Mouse (Mus musculus): ENCODE results near the gene Zfp217. TPM values are rescaled to one million over a fixed set of nuclear protein-coding genes. Genes with fewer than 3 reads are reported as not detected.
A peak's percentile ranks its signal among the peaks of the same experiment; 100 is the strongest.

Zfp217 gene
- polyA plus RNA-seq, 1 experiment from 2014 or later = 1.3 TPM

DNA sequence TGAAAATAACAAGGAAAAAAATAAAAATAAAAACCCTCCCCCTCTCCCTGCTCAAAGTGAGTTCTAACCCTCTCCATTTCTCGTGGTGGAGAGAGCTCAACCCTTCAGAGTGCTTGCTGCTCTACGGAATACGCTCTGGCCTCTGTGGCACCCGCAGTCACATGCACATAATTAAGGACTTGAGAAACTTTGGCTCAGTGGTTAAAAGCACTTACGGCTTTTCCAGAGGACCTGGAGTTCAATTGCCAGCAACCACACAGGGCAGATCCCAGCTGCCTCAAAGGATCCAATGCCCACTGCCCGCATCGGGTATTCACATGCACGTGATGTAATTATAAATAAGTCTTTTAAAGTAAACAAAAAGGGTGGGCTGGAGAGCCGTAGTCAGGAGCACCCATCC lies 41.9 kb downstream of the Zfp217 start:
- Histone ChIP-seq H3K27ac (replicated peaks) (no peak overlapping the region), H3K9ac (no peak overlapping the region), H3K4me1 (replicated peaks) (peaks cover 12% of the 10 kb centered on the region), H3K4me3 (no peak overlapping the region), H3K36me3 (peaks cover 7% of the 10 kb centered on the region; the same call in 1 of the 2 replicates), H3K9me3 (no peaks in the 10 kb centered on the region), H3K4me2 (no peak overlapping the region), H3K27me3 (no peaks in the 10 kb centered on the region)
- ATAC-seq (ENCODE audit: low read depth) = no peak
- WGBS = 72% methylated on average over 9 of the region's 9 CpGs

DNA sequence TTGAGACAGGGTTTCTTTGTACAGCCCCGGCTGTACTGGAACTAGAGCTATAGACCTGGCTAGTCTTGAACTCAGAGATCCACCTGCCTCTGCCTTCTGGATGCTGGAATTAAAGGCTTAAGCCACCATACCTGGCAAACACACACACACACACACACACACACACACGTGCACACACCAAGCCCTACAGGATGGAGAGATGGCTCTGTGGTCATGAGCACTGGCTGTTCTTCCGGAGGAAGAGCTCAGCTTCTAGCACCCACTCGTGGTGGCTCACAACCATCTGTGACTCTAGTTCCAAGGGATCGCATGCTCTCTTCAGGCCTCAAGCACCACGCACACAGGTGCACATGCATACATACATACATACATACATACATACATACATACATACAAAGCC lies 43.5 kb downstream of the Zfp217 start:
- 91% methylated on average over 6 of the region's 6 CpGs for WGBS
- H3K4me3 ChIP-seq = no peak overlapping the region
- no peak overlapping the region for H3K9ac ChIP-seq
- peaks cover 7% of the 10 kb centered on the region; the same call in 1 of the 2 replicates for H3K36me3 ChIP-seq
- ATAC-seq (ENCODE audit: low read depth) = no peak
- no peak overlapping the region for H3K4me2 ChIP-seq
- H3K4me1 ChIP-seq (replicated peaks) = peaks cover under 1% of the 10 kb centered on the region; the same call in 1 of the 2 replicates
- H3K27ac ChIP-seq (replicated peaks) = no peak overlapping the region
- no peaks in the 10 kb centered on the region for H3K9me3 ChIP-seq
- H3K27me3 ChIP-seq = no peaks in the 10 kb centered on the region

DNA sequence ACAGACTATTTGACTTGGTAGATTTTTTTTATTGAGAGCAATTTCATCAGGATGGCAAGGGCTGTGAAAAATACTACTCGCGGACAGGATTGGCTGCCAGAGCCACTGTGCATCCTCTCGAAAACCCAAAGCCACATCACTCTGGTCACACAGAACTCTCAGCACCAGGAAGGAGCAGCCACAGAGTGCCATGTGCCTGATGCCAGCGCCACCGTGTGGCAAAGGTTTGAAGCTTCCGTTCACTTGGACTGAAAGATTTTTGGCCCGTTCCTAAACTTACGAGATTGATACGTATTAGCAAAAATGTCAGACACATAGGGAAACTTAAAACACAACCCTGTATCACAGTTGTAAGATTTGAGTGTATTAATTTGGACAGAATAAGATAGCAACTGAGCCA lies 44.1 kb downstream of the Zfp217 start:
- H3K36me3 ChIP-seq = peaks cover 7% of the 10 kb centered on the region; the same call in 1 of the 2 replicates
- no peak for ATAC-seq (ENCODE audit: low read depth)
- H3K27me3 ChIP-seq = no peaks in the 10 kb centered on the region
- no peak overlapping the region for H3K4me3 ChIP-seq
- H3K27ac ChIP-seq (replicated peaks) = no peak overlapping the region
- no peaks in the 10 kb centered on the region for H3K9me3 ChIP-seq
- H3K4me1 ChIP-seq (replicated peaks) = no peaks in the 10 kb centered on the region
- no peak overlapping the region for H3K9ac ChIP-seq
- WGBS = 56% methylated on average over 9 of the region's 9 CpGs
- no peak overlapping the region for H3K4me2 ChIP-seq

DNA sequence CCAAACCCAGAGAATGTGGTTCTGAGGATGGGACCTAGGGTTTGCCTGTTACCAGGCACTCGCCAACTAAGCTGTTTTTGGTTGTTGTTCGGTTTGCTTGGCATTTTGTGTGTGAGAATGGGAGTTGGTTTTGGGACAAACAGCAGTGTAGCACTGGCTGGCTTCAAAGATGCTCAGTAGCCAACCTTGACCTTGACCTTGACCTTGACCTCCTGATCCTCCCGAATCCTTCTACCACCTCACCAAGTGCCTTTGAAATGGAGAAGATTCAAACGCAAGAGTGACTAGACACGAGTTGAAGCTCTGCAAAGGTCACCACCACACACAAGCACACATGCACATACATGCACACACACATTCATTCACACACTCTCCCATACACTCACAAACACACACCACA lies 44.6 kb downstream of the Zfp217 start:
- WGBS = 82% methylated on average over 5 of the region's 5 CpGs
- H3K27ac ChIP-seq (replicated peaks) = no peak overlapping the region
- H3K4me2 ChIP-seq = no peak overlapping the region
- H3K9me3 ChIP-seq = no peaks in the 10 kb centered on the region
- no peaks in the 10 kb centered on the region for H3K4me1 ChIP-seq (replicated peaks)
- H3K27me3 ChIP-seq = no peaks in the 10 kb centered on the region
- H3K36me3 ChIP-seq = peaks cover 7% of the 10 kb centered on the region; the same call in 1 of the 2 replicates
- H3K9ac ChIP-seq = no peak overlapping the region
- no peak for ATAC-seq (ENCODE audit: low read depth)
- no peak overlapping the region for H3K4me3 ChIP-seq

DNA sequence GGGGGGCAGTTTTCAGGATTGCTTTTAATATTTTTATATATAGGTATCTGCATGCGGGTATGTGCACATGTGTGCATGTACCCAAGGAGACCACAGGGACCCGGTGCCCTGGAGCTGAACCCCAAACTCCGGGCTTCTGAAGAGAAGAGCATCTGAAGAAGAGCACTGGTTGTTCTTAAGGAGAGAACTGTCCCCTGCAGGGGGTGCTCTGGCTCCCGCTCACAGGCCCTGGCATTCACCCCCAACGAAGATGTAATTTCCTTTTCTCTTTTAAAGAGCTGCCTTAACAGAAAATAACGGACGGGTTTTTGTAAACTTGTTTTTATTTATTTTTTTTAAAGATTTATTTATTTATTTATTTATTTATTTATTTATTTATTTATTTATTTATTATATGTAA lies 46.0 kb downstream of the Zfp217 start:
- Histone ChIP-seq H3K27ac (replicated peaks) (no peak overlapping the region), H3K9ac (no peak overlapping the region), H3K4me1 (replicated peaks) (no peaks in the 10 kb centered on the region), H3K4me2 (no peak overlapping the region), H3K9me3 (no peaks in the 10 kb centered on the region), H3K27me3 (no peaks in the 10 kb centered on the region), H3K4me3 (no peak overlapping the region), H3K36me3 (peaks cover 1% of the 10 kb centered on the region; the same call in 1 of the 2 replicates)
- ATAC-seq (ENCODE audit: low read depth) = no peak
- WGBS = 75% methylated on average over 7 of the region's 7 CpGs

DNA sequence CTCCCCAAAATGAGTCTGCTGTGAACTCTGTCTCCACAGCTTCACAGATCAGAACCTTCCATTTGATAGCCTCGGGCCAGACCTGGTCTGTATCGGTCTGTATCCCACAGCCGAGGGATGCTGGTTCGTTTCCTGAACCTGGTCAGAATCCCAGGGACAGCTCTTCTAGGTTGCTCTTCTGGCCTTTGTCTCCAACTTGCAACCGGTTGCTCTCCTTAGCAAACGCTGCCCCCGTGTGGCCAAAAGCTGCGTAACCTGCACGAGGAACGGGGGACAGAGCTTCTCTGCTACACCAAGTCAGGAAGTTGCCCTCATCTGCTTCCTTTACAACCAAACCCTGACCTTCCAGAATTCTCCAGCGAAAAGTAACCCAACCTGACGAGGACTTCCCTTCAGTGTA lies 46.8 kb downstream of the Zfp217 start:
- Histone ChIP-seq H3K36me3 (no peaks in the 10 kb centered on the region; the same call in 1 of the 2 replicates), H3K4me1 (replicated peaks) (no peaks in the 10 kb centered on the region), H3K27ac (replicated peaks) (0 out of 2 replicates have a peak overlapping the region, but pooled peaks have one; percentile 14), H3K4me2 (no peak overlapping the region), H3K4me3 (no peak overlapping the region), H3K27me3 (no peaks in the 10 kb centered on the region), H3K9me3 (no peaks in the 10 kb centered on the region), H3K9ac (no peak overlapping the region)
- 3% methylated on average over 12 of the region's 12 CpGs for WGBS
- ATAC-seq (ENCODE audit: low read depth) = peak; percentile 30

DNA sequence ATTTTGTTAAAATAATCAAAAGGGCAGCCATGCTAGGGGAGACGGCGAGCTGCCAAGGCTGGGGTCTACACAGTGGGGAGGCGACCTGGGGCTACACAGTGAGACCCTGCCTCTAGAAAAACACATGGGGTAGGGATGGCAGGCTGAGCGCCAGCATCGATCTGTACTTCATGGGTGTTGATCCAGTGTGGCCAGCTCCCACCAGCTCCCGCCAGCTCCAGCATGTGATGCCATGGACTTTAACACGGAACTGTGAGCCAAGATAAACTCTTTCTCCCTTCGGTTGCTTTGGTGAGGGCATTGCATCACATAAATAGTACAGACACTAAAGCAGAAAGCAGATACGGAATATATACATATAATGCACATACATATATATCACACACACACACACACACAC lies 53.0 kb downstream of the Zfp217 start:
- Histone ChIP-seq H3K36me3 (no peaks in the 10 kb centered on the region), H3K4me2 (no peak overlapping the region), H3K9ac (no peak overlapping the region), H3K27me3 (no peaks in the 10 kb centered on the region), H3K4me1 (replicated peaks) (peaks cover 7% of the 10 kb centered on the region; the same call in 1 of the 2 replicates), H3K4me3 (no peak overlapping the region), H3K27ac (replicated peaks) (no peak overlapping the region), H3K9me3 (no peaks in the 10 kb centered on the region)
- 87% methylated on average over 9 of the region's 9 CpGs for WGBS
- ATAC-seq (ENCODE audit: low read depth) = no peak

DNA sequence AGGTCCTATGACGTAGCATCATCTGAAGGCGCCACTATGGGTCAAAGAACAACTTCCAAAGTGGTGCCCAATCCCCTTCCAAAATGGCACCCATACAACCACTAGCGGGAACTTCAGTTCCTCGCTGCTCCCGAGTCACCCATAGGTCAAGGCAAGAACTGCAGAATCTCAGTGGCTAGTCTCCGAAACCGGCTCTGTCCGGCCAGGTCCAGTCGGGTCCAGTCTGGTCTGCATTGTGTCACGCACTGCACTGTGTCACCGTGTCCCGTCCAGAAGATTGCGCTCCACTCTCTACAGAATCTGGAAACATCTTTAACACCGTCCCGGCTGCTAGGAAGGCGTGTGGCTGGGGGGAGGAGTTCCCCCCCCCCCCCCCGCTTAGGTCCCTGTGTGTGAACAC lies 53.7 kb downstream of the Zfp217 start:
- Histone ChIP-seq H3K36me3 (no peaks in the 10 kb centered on the region), H3K4me3 (no peak overlapping the region), H3K4me1 (replicated peaks) (peaks cover 7% of the 10 kb centered on the region; the same call in 1 of the 2 replicates), H3K9me3 (no peaks in the 10 kb centered on the region), H3K27ac (replicated peaks) (no peak overlapping the region), H3K27me3 (no peaks in the 10 kb centered on the region), H3K9ac (no peak overlapping the region), H3K4me2 (no peak overlapping the region)
- 93% methylated on average over 17 of the region's 17 CpGs for WGBS
- ATAC-seq (ENCODE audit: low read depth) = no peak

DNA sequence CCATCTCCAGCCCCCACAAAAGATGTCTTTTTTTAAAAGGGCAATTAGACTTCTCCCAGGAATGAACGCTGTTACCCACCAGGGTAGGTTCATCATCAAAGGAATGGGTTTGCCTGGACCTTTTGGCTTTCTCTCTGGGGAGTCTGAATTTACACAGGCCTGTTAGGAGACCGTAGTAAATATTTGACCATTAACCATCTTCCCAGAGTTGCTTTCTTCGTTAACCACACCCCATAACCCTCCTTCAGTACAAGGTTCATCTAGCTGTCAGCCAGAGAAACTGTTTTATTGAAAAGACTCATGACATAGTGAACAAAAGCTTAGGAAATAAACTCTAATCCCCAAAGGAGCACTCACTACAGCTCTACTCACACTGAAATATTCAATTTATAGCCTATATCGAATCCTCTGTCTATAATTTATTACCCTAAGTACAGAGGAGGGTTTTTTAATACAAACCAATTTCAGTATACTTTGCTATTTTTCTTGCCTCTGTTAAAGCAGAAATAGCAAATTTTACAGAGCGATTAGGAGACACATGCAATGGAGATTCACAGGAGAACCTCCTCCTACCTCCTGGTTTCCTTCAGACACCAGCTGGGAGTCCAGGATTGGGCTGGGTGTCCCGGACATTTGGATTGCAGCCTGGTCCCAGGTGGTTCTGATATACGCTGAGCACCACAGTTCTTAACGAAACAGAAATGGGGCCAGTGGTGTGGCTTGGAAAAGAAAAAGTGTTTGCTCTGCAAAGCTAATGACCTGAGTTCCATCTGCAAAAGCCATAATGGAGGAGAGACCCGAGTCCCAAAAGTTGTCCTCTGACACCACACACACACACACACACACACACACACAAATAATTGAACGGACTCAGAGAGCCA lies 56.1 kb downstream of the Zfp217 start:
- Histone ChIP-seq H3K4me3 (no peak overlapping the region), H3K27me3 (no peaks in the 10 kb centered on the region), H3K9me3 (no peaks in the 10 kb centered on the region), H3K27ac (replicated peaks) (no peak overlapping the region), H3K4me2 (no peak overlapping the region), H3K9ac (no peak overlapping the region), H3K36me3 (no peaks in the 10 kb centered on the region), H3K4me1 (replicated peaks) (peaks cover 7% of the 10 kb centered on the region; the same call in 1 of the 2 replicates)
- no peak for ATAC-seq (ENCODE audit: low read depth)
- 41% methylated on average over 10 of the region's 10 CpGs for WGBS

DNA sequence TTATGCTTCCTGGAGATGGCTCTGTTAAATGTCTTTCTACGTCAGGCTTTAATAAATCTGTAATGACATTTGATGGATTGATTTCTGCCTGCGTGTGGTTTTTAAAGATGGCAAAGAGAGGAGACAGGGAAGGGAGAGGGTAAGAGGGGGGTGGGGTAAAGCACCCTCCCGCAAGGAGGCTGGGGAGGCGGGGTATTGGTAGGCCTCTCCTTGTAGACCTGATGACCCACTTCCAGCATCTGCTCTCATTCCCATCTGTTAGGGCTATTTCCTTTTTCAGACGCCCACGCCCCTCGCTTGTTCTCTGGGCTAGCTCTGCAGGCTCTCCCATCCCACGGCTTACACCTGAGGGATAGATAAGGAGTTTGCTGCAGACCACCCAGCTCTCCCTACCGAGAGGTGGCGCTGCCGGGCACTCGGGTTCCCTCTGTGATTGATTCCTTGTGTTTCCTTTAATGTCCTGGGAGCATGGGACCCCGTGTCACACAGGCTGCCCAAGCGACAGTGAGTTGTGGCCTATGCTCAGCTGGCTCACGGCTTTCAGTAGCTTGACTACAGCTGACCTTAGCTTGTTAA lies 69.4 kb downstream of the Zfp217 start:
- no peak overlapping the region for H3K9ac ChIP-seq
- 43% methylated on average over 15 of the region's 15 CpGs for WGBS

DNA sequence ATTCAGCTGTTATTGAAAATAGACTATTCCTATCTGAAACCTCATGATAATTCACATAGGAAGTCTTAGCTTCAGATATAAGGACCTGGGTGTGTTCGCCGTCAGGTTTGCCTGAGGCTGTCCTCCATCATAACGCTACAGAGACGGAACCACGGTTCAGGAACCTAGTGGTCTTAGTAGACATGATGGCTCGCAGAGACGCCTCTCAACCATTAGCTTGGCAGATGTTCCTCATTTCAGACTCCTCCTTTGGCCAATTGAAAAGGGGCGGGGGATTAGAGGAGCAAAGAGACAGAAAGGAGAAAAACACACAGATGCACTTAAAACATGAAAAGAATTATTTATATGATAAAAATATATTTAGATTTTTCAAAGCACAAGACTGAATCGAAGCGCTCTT lies 69.9 kb downstream of the Zfp217 start:
- no peak overlapping the region for H3K4me3 ChIP-seq
- H3K36me3 ChIP-seq = no peaks in the 10 kb centered on the region
- no peaks in the 10 kb centered on the region for H3K9me3 ChIP-seq
- WGBS = 84% methylated on average over 10 of the region's 10 CpGs
- peaks cover 11% of the 10 kb centered on the region for H3K4me1 ChIP-seq (replicated peaks)
- no peak overlapping the region for H3K4me2 ChIP-seq
- no peaks in the 10 kb centered on the region for H3K27me3 ChIP-seq
- ATAC-seq (ENCODE audit: low read depth) = no peak
- no peak overlapping the region for H3K27ac ChIP-seq (replicated peaks)
- no peak overlapping the region for H3K9ac ChIP-seq

More for the DNA sequence above, 69.4 kb downstream of the Zfp217 start:
- Histone ChIP-seq H3K27ac (replicated peaks) (no peak overlapping the region), H3K4me2 (no peak overlapping the region), H3K36me3 (no peaks in the 10 kb centered on the region), H3K4me3 (no peak overlapping the region), H3K9me3 (no peaks in the 10 kb centered on the region), H3K4me1 (replicated peaks) (peaks cover 6% of the 10 kb centered on the region; the same call in 1 of the 2 replicates), H3K27me3 (no peaks in the 10 kb centered on the region)
- ATAC-seq (ENCODE audit: low read depth) = no peak

DNA sequence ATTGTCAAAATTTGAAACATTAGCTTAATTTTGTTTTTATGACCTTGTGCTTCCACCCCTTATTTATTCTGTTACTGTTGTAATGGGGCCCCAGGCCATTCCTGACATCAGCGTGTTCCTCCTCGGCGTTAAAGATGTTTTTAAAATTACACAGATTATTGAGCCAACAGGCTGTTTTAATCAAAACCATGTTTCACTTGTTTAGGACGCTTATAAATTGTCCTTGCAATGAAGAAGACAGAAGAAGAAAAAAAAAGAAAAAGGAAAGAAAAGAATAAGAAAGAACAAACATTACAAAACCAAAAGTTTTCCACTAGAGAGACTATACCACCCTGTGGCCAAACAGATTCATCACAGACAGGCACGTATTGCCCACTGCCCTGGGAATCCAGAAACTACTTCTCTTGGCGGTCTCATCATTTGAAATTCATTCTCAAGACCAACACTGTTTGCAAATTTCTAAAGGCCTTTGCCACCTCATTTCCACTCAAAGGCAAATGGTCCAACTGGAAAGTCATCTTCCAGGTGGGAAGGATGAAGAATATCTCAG lies 70.9 kb downstream of the Zfp217 start:
- Histone ChIP-seq H3K27ac (replicated peaks) (no peak overlapping the region), H3K4me1 (replicated peaks) (peaks cover 21% of the 10 kb centered on the region), H3K4me3 (no peak overlapping the region), H3K36me3 (no peaks in the 10 kb centered on the region), H3K9me3 (no peaks in the 10 kb centered on the region), H3K9ac (no peak overlapping the region), H3K27me3 (no peaks in the 10 kb centered on the region), H3K4me2 (no peak overlapping the region)
- no peak for ATAC-seq (ENCODE audit: low read depth)
- WGBS = 65% methylated on average over 6 of the region's 6 CpGs

All from neural tube, embryonic 13.5 days (tissue).